Mouse (Mus musculus) spleen, embryonic (tissue): ENCODE data around the gene Gm9733.
"Not testable (repeated sequence)": the region's sequence is repeated elsewhere in the genome, so short reads cannot be mapped to it uniquely, and the experiment has no call there.

Experiments
- CTCF ChIA-PET: fragments of 350-600 bp; sonication (Branson Sonifier 250); formaldehyde crosslinking; loops from one replicate; lab custom pipeline; 2022; lab: Charles Lee

Gm9733 gene

DNA sequence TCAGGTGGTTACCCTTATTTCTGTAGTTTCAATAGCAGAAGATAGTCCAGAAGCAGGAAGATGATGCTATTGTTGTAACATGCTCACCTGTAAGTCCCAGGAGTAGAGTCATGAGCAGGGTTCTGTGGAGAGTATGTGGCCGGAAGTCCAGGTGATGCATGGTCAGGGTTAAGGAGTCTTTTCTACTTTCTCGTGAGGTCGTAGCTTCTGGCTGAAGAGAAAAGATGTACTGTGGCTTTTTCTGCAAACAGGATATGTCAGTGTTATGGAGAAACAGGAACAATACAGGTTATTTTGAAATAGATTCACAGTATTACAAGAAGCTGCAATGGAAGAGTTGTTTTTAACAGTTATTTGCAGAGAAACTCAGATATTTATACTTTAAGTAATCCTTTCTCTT is at the start of gene Gm9733:
Gene Gm9733 (minus strand): TSS at position 240 of the 400 bp plus-strand sequence.
- CTCF ChIA-PET = no interaction called here

- CTCF ChIA-PET = not testable (repeated sequence)
These were observed 23.6 kb upstream of the Gm9733 start for GRCm38 (mm10) chr3:15355690-15356089.

- CTCF ChIA-PET = not testable (repeated sequence)
These were observed 18.2 kb upstream of the Gm9733 start for GRCm38 (mm10) chr3:15350318-15350717.

DNA sequence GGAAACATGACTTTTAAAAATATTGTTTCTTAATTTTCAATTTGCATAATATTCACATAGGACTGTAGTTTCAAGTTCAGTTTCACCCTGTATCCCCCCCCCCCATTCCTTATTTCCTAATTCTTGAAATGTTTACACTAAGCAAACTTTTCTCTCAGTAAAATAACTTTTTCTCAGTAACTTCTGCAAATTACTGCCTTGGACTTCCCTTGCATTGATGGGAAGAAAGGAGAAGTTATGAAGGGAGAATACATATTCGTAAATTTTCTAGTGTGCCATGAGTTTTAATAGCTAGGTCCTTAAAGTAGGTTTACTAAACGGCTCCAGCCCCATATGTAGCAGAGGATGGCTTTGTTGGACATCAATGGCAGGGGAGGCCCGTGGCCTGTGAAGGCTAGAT is 13.5 kb upstream of the Gm9733 start:
- CTCF ChIA-PET = interaction anchor here (0.6 kb wide), 1 partner anchor 29 kb away, joined by 5 read pairs; no protein-coding TSS in a partner anchor

GRCm38 (mm10) chr3:15340287-15340686 is 8.2 kb upstream of the Gm9733 start:
- CTCF ChIA-PET = no interaction called here

DNA sequence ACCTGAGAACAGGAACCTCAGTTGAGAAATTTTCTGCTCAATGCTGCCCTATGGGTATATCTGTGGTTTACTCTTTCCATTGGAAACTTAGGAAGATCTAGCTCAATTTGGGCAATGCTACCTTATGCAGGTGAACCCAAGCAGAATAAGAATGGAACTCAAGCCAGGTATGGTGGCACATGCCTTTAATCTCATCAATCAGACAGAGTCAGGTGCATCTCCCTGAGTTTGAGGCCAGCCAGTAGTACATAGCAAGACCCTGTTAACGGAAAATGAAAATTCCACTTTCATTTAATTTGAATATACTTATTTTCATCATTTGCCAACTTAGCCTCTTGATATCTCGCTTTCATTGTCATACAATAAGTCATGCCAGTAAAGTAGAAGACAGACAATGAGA is 2.1 kb upstream of the Gm9733 start:
- CTCF ChIA-PET = no interaction called here

GRCm38 (mm10) chr3:15331545-15331944 is 557 bp downstream of the Gm9733 start:
- CTCF ChIA-PET = no interaction called here

GRCm38 (mm10) chr3:15329549-15329948 is 2.6 kb downstream of the Gm9733 start:
- CTCF ChIA-PET = no interaction called here

GRCm38 (mm10) chr3:15284424-15285328 is 47.4 kb downstream of the Gm9733 start:
- CTCF ChIA-PET = interaction anchor here (0.6 kb wide), 1 partner anchor 702 kb away, joined by 3 read pairs; no protein-coding TSS in a partner anchor

DNA sequence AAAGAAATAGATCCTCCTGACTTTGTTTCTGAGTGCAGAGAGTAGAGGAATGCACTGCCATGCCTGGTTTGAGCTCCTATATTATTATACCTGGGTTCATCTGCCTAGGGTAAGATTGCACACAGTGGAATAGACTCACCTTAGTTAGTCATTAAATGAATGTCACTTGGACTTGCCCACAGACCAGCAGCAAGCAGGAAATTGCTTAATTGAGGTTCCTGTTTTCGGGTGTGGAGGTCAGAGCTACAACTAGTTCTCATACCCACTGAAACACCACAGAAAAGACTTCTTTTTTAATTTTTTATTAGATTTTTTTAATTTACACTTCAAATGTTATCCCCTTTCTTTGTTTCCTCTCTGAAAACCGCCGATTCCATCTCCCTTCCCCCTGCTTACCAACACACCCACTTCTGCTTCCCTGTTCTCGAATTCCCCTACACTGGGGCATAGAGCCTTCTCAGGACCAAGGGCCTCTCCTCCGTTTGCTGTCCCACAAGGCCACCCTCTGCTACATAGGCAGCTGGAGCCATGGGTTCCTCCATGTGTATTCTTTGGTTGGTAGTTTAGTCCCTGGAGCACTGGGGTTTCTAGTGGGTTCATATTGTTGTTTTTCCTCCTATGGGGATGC is 56.1 kb downstream of the Gm9733 start:
- CTCF ChIA-PET = no interaction called here

- CTCF ChIA-PET = interaction anchor here (1.0 kb wide), 1 partner anchor 16 kb away, joined by 4 read pairs; no protein-coding TSS in a partner anchor
These were observed 67.7 kb downstream of the Gm9733 start for GRCm38 (mm10) chr3:15264450-15264849.

DNA sequence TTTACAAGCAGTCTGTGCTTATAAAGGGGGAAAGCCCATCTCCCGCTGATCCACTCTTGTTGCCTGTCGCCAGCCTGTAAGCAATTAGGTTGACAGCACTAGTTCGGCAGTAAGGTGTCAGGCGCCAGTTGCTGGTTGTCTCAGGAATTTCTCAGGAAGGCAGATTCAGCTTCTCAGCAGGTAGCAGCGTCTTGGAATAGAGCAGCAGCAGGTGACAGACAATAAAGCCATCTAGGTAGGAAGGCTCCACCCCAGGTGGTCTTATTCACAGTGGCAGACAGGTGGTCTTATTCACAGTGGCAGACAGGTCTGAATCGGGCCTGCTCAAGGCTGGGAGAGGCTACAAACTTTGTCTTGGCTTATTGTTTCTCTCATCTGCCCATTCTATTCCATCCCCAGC is 76.4 kb downstream of the Gm9733 start:
- CTCF ChIA-PET = no interaction called here
